Mouse (Mus musculus) adipocyte (in vitro differentiated cells): Measurements from ENCODE around the gene Wipi2.

Source experiments
- DNase-seq: peaks from one replicate; pipeline ENCODE4 v3.0.0-alpha.2; 2016; ENCODE audit warnings: low spot score

The Wipi2 gene

GRCm38 (mm10) chr5:142627398-142627797 is at the start of gene Wipi2:
Gene Wipi2, plus strand, starts transcription at chr5:142627698.
- DNase-seq: no peak

DNA sequence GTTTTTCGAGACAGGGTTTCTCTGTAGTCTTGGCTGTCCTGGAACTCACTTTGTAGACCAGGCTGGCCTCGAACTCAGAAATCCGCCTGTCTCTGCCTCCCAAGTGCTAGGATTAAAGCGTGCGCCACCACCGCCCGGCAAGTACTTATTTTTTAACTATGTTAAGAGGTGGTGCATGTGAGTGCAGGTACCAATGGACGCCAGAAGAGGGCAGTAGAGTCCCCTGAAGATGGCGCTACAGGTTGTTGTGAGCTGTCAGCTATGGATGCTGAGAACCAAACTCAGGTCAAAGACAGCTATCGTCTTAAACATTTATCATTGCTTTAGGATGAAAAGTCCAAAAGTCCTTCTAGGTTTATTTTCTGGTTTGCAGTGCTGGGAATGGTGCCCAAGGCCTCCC is 49.3 kb upstream of the Wipi2 start:
- DNase-seq: no peak

GRCm38 (mm10) chr5:142581517-142581916 is 46.0 kb upstream of the Wipi2 start:
- DNase-seq: peak; percentile 57

GRCm38 (mm10) chr5:142583616-142584126 is 43.8 kb upstream of the Wipi2 start:
- no peak for DNase-seq

DNA sequence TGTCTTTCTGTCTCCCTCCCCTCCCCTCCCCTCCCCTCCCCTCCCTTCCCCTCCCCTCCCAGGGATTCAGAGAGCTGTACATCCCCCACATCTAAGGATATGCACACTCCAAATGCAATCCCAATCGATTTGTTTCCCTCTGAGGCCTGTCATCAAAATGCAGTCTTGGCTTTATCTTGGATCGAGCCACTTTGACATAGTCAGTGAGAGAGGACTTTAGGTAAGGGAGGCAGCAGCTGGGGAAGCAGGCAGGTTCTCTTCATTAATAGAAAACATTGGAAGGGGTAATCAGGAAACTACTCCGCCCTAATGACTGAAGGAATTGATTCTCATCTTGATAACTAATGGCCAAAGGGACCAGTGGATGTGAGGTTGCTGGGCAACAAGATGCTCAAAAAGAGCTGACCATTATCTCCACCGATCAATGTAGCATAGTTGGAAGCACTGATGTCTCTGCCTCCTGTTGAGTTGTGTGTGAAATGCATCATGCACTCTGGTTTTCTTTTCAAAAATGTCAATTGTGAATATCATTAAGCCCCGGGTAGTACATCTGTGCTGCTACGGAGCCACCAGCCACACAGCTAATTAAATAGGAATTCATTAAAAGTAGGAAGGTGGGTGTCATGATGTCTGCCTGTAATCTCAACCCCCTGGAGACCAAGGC is 36.4 kb upstream of the Wipi2 start:
- DNase-seq: no peak

- no peak for DNase-seq
These were observed 31.8 kb upstream of the Wipi2 start for GRCm38 (mm10) chr5:142595698-142596097.

GRCm38 (mm10) chr5:142596723-142597122 is 30.8 kb upstream of the Wipi2 start:
- no peak for DNase-seq

GRCm38 (mm10) chr5:142597648-142598390 is 29.7 kb upstream of the Wipi2 start:
- DNase-seq: no peak

DNA sequence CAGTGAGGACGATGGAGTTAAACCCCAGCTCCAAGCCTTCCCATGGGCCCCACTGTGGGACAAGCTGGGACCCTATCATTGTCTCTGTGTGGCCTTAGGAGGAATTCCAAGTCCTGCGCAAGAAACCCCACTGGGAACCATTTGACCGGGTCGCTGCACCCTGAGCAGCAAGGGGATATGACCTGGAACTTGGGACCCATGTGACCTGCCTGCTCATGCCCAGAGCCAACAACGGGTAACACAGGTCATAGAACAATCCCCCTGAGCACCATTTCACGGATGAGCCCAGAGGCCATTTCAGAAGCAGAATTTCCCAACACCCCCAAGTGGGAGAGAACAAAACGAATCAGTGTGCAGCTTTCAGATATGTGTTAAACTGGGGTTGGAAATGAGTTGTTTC is 23.1 kb upstream of the Wipi2 start:
- no peak for DNase-seq

- no peak for DNase-seq
These were observed 22.2 kb upstream of the Wipi2 start for GRCm38 (mm10) chr5:142605288-142605687.

GRCm38 (mm10) chr5:142608259-142608988 is 19.1 kb upstream of the Wipi2 start, which contains the start of gene Mmd2:
Gene Mmd2, minus strand, starts transcription at chr5:142608800.
- no peak for DNase-seq

GRCm38 (mm10) chr5:142608989-142609325 is 18.5 kb upstream of the Wipi2 start:
- no peak for DNase-seq

DNA sequence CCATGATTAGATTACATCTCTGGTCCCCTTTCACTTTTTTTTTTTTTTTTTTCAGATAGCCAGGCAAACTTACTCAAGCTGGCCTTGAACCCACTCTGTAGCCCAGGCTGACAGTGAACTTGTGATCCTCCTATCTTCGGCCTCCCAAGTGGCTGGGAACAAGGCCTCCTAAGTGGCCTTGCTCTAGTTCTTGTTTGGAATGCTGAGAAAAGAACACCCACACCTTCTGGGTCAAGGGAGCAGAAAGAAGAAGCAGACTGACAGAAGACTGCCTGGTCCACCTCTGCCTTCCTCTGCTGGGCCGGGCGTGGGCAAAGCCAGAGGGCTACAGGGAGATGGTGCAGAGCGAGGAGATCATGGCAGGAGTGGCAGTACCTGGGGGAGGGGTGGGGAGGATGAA is 17.1 kb upstream of the Wipi2 start:
- DNase-seq: no peak

- DNase-seq: no peak
These were observed 13.0 kb upstream of the Wipi2 start for GRCm38 (mm10) chr5:142614513-142614912.

GRCm38 (mm10) chr5:142615638-142616037 is 11.9 kb upstream of the Wipi2 start:
- no peak for DNase-seq

- no peak for DNase-seq
These were observed 11.2 kb upstream of the Wipi2 start for GRCm38 (mm10) chr5:142616326-142616725.

- DNase-seq: peak; percentile 74
These were observed 7.6 kb upstream of the Wipi2 start for GRCm38 (mm10) chr5:142619866-142620265.

DNA sequence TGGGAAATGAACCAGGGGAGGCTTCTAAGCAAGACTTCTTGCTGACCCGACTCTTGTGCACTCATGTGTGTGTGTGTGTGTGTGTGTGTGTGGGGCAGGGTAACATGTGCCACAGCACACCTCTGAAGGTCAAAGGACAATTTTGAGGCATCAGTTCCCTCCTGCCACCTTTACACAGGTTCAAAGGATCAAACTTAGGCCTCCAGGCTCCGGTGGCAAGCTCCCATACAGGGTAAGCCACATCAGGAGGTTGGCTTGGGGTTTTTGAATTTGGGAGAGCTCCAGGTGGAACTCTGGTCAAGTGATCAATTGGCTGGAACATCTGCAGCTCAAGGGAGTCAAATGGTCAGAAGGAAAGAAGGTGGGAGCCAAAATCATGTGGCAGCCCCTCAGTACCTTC is 6.1 kb upstream of the Wipi2 start:
- DNase-seq: peak; percentile 52

- peak; percentile 44 for DNase-seq
These were observed 5.4 kb upstream of the Wipi2 start for GRCm38 (mm10) chr5:142622134-142622533.

DNA sequence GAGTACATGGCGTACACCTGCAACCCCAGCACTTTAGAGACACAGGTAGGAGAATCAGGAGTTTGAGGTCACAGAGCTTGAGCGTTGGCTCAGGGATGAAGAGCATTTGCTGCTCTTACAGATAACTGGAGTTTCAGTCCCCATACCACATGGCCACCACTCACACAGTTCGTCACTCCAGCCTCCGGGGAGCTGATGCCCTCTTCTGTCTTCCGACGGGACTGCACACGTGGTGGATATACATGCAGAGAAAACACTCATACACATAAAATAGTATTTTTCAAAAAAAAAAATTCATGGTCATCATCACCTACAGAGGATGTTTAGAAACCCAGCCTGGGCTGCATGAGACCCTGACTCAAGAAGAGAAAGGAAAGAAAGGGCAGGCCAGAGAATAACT is 4.4 kb upstream of the Wipi2 start:
- no peak for DNase-seq

- peak; percentile 97 for DNase-seq
These were observed 1.5 kb downstream of the Wipi2 start for GRCm38 (mm10) chr5:142628726-142629662.

- no peak for DNase-seq
These were observed 2.1 kb downstream of the Wipi2 start for GRCm38 (mm10) chr5:142629663-142630025.
